Mouse (Mus musculus) CH12.LX (cell line): ENCODE measurements around the gene Zfyve21.

Source experiments
- CHD2 ChIP-seq: IDR thresholded peaks from 2 replicates; pipeline ENCODE4 v1.6.1; 2011; ENCODE audit warnings: low read length, improper control_type of control experiment
- CTCF ChIP-seq, 2 experiments: IDR thresholded peaks in 1 of 2; conservative IDR thresholded peaks in 1 of 2; 2 replicates each; pipeline ENCODE4 v1.5.1; 2011 to 2012; ENCODE audit warnings: low read depth in 2 of 2, low read length in 2 of 2, improper control_type of control experiment in 1 of 2, inconsistent platforms in 1 of 2, mild to moderate bottlenecking in 1 of 2, moderate library complexity in 1 of 2
- EP300 ChIP-seq: IDR thresholded peaks from 2 replicates; pipeline ENCODE4 v1.6.1; 2011; ENCODE audit warnings: low read length, improper control_type of control experiment
- POLR2A ChIP-seq: IDR thresholded peaks from 2 replicates; pipeline ENCODE4 v1.6.1; 2011; ENCODE audit warnings: low read depth, mild to moderate bottlenecking, improper control_type of control experiment, low read length
- RAD21 ChIP-seq: IDR thresholded peaks from 2 replicates; pipeline ENCODE4 v1.6.1; 2011; ENCODE audit warnings: low read depth, mild to moderate bottlenecking, low read length, improper control_type of control experiment, moderate library complexity
- ZC3H11A ChIP-seq: IDR thresholded peaks from 2 replicates; pipeline ENCODE4 v1.6.1; 2012; ENCODE audit warnings: low read depth, mild to moderate bottlenecking, inconsistent platforms, low read length, improper control_type of control experiment
- ZKSCAN1 ChIP-seq: IDR thresholded peaks from 2 replicates; pipeline ENCODE4 v1.6.1; 2012; ENCODE audit warnings: low read depth, inconsistent platforms, low read length, improper control_type of control experiment, borderline replicate concordance

- no peak for TF ChIP-seq CTCF (conservative IDR thresholded peaks at IDR 0.05 in 1 of 2, IDR thresholded peaks at IDR 0.05 in 1 of 2; ENCODE audit: low read depth in 2 of 2, low read length in 2 of 2)
- no peak for TF ChIP-seq EP300
- no peak for TF ChIP-seq ZKSCAN1
- no peak for TF ChIP-seq POLR2A
- TF ChIP-seq ZC3H11A: no peak
- TF ChIP-seq CHD2: no peak
- TF ChIP-seq RAD21: no peak
These were observed 16.0 kb downstream of the Zfyve21 start for GRCm38 (mm10) chr12:111829954-111830353.
